Mouse (Mus musculus) forebrain, embryonic 16.5 days (tissue): ENCODE data around the gene Flt1. TPM values are rescaled to one million over a fixed set of nuclear protein-coding genes. Genes with fewer than 3 reads are reported as not detected.

Experiments
- ATAC-seq: fragments of 200-750 bp; cut with Nextera tagmentation; 2 replicates; pipeline ENCODE4 v1.8.0; 2017; ENCODE audit warnings: mild to moderate bottlenecking, moderate library complexity
- H3K27ac ChIP-seq: fragments of 300-500 bp; sonication (generic); 2 replicates; pipeline ENCODE4 v1.5.1; 2014; ENCODE audit warnings: low read length, control low read depth
- H3K27me3 ChIP-seq: fragments of 300-500 bp; sonication (generic); replicated peaks from 2 replicates; pipeline ENCODE4 v1.6.1; 2014; ENCODE audit warnings: low read length; ENCODE audit not compliant: control insufficient read depth, insufficient read depth
- H3K36me3 ChIP-seq: fragments of 300-500 bp; sonication (generic); 2 replicates; pipeline ENCODE4 v1.6.1; 2014; ENCODE audit not compliant: control insufficient read depth, insufficient read depth
- H3K4me1 ChIP-seq: fragments of 300-500 bp; sonication (generic); replicated peaks from 2 replicates; pipeline ENCODE4 v1.6.1; 2014; ENCODE audit warnings: low read length; ENCODE audit not compliant: control insufficient read depth, insufficient read depth
- H3K4me2 ChIP-seq: fragments of 300-500 bp; sonication (generic); 2 replicates; pipeline ENCODE4 v1.6.1; 2014; ENCODE audit warnings: mild to moderate bottlenecking, low read length, control low read depth
- H3K4me3 ChIP-seq: fragments of 300-500 bp; sonication (generic); replicated peaks from 2 replicates; pipeline ENCODE4 v1.5.1; 2014; ENCODE audit warnings: mild to moderate bottlenecking, low read length, control low read depth
- H3K9ac ChIP-seq: fragments of 300-500 bp; sonication (generic); replicated peaks from 2 replicates; pipeline ENCODE4 v1.6.1; 2014; ENCODE audit warnings: low read depth, low read length, control low read depth
- H3K9me3 ChIP-seq: fragments of 300-500 bp; sonication (generic); 2 replicates; pipeline ENCODE4 v1.6.1; 2016; ENCODE audit warnings: low read length; ENCODE audit not compliant: control insufficient read depth
- WGBS: fragments of 180-500 bp; shearing (Covaris S2); extraction: QIAGEN DNeasy Blood & Tissue Kit; methylation state at CpG from one replicate; pipeline ENCODE4 v1.1.7; 2014; 5-methylcytosine and 5-hydroxymethylcytosine counted together
- polyA plus RNA-seq: library from polyadenylated mRNA; unstranded; fragments of >200 nt; fragmentation: Nextera tagmentation; extraction: Ambion mirVana; gene quantifications from 2 replicates; pipeline ENCODE4 v1.2.1, GENCODE M21; 2015

Flt1 gene
- polyA plus RNA-seq, 1 experiment from 2014 or later = 13.0 TPM

DNA sequence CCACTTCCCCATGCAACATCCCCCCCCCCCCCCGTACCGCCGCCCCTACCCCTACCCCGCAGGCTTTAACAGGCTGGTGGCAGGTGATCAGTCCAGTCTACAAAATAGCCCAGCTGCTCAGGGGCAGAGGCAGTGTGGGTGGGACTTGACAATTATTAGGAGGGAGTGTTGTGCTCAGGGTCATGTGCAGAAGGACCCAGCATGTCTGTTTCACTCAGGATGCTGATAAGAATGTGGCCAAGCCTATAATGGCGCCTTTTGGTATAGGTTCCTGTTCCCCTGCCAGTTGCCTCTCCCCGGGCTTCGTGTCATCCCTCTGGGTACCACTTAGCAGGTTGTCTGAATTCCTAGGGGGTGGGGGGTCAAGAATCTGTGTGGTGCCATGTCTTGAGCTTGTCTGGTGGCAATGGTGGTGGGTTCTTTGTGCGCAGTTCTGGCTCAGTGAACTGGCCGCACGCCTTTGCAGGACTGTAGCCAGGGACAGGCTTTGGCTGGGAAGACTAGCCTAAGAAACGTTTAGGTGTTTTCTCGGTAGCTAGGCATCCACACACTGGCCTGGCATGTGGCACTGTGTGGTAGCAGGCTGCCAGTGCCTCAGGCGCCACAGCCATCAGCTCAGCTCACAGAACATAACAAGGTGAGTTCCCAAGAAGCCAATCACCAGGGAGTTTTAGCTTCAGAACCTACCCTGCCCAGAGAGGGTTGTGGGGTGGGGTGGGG lies 118.4 kb downstream of the Flt1 start:
- H3K27ac ChIP-seq = no peak overlapping the region
- no peak for ATAC-seq
- H3K36me3 ChIP-seq = no peaks in the 10 kb centered on the region
- no peaks in the 10 kb centered on the region for H3K4me1 ChIP-seq
- no peaks in the 10 kb centered on the region for H3K27me3 ChIP-seq
- no peaks in the 10 kb centered on the region for H3K9me3 ChIP-seq
- H3K4me2 ChIP-seq = no peak overlapping the region
- no peak overlapping the region for H3K9ac ChIP-seq
- WGBS = 75% methylated on average over 13 of the region's 13 CpGs
- no peak overlapping the region for H3K4me3 ChIP-seq

DNA sequence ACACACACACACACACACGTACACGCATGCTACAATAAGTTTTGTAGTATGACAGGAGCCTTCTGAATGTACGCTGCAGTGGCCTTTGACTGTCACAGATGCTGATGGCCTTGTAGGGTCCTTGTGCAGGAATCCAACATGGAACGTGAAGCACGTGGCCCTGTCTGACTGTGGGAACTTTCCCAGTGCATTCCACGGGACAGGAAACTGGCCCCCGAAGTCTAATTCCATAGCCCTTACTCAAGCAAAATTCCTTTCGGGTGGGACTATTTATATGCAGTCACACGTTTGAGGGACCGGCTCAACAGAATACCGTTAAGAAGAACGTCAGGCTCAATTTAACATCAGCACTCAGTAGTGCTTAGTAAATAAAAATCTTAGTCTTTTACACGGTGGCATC lies 119.1 kb downstream of the Flt1 start:
- H3K9ac ChIP-seq = no peak overlapping the region
- no peak overlapping the region for H3K4me2 ChIP-seq
- no peaks in the 10 kb centered on the region for H3K9me3 ChIP-seq
- no peaks in the 10 kb centered on the region for H3K36me3 ChIP-seq
- no peak for ATAC-seq
- 87% methylated on average over 13 of the region's 13 CpGs for WGBS
- no peak overlapping the region for H3K4me3 ChIP-seq
- no peaks in the 10 kb centered on the region for H3K27me3 ChIP-seq
- no peaks in the 10 kb centered on the region for H3K4me1 ChIP-seq
- no peak overlapping the region for H3K27ac ChIP-seq

DNA sequence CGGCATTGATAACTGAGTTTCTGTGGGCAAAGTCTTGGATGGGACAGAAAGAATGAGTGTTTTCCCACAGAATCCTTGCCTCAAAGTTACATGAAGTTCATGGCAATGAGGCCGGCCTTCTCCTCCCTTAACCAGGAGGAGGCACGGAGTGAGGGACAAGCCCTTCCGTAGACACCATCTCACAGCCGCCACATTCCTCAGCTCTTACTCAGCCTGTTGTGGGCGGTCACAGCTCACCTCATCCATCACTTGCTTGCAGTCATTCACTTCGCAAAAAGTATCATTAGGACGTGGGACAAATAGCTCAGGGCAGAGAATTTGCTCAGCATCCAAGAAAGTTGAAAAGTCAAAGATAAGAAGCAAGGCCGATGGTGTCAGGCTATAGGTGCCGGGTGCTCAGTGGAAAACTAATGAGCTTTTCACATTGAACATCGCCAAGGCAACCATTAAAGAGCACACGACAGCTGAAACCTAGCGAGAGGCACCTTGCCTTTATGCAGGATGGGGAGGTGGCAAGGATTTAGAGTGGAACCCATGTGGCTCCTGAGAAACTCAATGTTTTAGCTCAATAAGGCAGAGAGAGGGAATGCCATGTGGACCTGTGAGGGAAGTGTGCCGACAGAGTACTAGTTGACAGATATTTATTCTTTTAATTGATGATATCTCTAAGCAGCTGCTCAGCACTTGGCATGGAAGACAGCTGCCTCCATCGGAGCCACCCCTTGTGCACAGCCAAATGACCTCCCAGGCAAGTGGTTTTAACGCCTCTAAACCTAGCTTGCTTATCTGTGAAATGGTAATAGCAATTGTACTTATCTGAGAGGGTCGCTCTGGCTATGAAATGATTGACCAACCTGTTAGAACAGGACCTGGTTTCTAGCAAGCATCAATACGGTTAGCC lies 124.1 kb downstream of the Flt1 start:
- Histone ChIP-seq H3K9me3 (no peaks in the 10 kb centered on the region), H3K4me1 (no peaks in the 10 kb centered on the region), H3K4me3 (no peak overlapping the region), H3K4me2 (no peak overlapping the region), H3K36me3 (no peaks in the 10 kb centered on the region), H3K27ac (no peak overlapping the region), H3K27me3 (no peaks in the 10 kb centered on the region), H3K9ac (no peak overlapping the region)
- 79% methylated on average over 18 of the region's 18 CpGs for WGBS
- ATAC-seq = no peak

DNA sequence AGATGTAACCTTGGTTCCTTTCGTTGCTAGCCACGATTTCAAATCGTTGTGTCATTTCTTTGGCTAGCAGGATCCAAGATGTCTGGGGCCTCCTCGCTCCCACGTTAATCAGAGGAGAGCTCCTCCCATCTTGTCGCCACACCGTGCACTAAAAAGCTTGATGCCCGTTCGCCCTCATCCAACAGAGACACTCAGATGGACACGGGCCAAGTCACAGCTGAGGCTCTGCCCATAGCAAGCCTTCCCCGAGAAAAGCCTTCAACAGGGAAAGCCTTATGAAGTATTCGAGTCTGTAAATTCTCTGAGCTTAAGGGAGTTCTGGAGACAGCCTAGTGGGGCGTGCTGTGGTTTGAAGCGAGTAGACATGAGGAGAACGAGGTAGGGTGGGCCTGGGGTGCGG lies 128.0 kb downstream of the Flt1 start:
- Histone ChIP-seq H3K36me3 (no peaks in the 10 kb centered on the region), H3K9me3 (no peaks in the 10 kb centered on the region), H3K4me3 (no peak overlapping the region), H3K4me2 (no peak overlapping the region), H3K9ac (no peak overlapping the region), H3K4me1 (no peaks in the 10 kb centered on the region), H3K27ac (no peak overlapping the region), H3K27me3 (no peaks in the 10 kb centered on the region)
- ATAC-seq = no peak
- WGBS = 53% methylated on average over 16 of the region's 16 CpGs

DNA sequence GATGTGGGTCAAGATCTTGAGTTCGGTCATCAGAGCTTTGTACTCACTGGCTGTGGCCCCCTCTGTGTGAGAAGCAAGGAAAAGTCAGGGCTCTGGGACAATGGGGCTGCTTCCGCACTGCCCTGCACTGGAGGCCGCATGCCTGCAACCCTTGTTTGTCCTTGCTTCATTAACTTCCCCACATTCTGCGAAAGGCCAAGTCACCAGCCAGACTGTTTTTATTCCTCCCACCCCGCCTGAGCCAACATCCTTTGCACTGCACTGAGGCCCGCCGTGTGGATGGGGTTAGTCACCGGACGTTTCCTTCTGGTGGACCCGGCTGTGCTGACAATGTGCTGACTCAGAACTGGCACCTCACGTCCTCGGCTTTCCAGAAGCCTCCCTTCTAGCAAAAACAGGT lies 136.0 kb downstream of the Flt1 start:
- H3K27ac ChIP-seq = no peak overlapping the region
- 70% methylated on average over 12 of the region's 12 CpGs for WGBS
- H3K27me3 ChIP-seq = no peaks in the 10 kb centered on the region
- H3K4me2 ChIP-seq = no peak overlapping the region
- H3K36me3 ChIP-seq = no peaks in the 10 kb centered on the region
- no peak overlapping the region for H3K4me3 ChIP-seq
- no peak for ATAC-seq
- no peaks in the 10 kb centered on the region for H3K4me1 ChIP-seq
- H3K9ac ChIP-seq = no peak overlapping the region
- H3K9me3 ChIP-seq = no peaks in the 10 kb centered on the region

DNA sequence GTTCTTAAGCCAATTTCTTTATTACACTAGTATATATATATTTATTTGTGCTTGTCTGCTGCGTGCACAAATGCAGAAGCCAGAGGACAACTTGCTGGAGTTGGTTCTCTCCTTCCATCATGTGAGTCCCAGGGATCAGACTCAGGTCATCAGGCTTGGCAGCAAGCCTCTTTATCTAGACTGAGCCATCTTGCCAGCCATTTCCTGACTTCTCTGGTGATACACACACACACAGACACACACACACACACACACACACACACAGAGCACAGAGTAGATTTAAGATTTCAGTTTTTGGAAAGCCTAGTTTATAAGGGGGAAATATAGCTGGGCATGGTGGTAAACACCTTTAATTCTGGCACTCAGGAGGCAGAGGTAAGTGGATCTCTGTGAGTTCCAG lies 140.7 kb downstream of the Flt1 start:
- no peak overlapping the region for H3K4me2 ChIP-seq
- no peak for ATAC-seq
- H3K27ac ChIP-seq = no peak overlapping the region
- H3K4me1 ChIP-seq = no peaks in the 10 kb centered on the region
- 76% methylated on average over 1 of the region's 1 CpGs for WGBS
- H3K27me3 ChIP-seq = no peaks in the 10 kb centered on the region
- no peaks in the 10 kb centered on the region for H3K36me3 ChIP-seq
- no peak overlapping the region for H3K4me3 ChIP-seq
- no peaks in the 10 kb centered on the region for H3K9me3 ChIP-seq
- no peak overlapping the region for H3K9ac ChIP-seq

DNA sequence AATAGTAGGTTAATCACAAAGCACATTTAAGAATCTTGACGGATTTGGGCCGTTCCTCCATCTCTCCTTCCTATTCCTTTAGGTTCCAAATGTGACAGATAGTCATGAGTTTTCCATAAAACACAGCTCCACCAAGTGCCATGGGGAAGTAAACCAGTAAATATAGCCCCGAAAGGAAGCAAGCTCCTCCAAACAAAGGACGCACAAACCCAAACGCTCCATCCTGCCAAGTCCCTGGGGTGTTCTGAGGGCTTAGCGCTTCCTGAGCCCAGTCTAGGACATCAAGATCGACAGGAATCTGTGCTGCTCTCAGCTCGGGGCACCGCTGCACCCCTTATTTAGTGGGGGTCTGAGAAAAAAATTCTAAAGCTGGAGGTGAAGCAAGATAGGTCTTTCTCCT lies 141.2 kb downstream of the Flt1 start:
- ATAC-seq = no peak
- no peak overlapping the region for H3K27ac ChIP-seq
- no peak overlapping the region for H3K9ac ChIP-seq
- H3K4me3 ChIP-seq = no peak overlapping the region
- H3K4me2 ChIP-seq = no peak overlapping the region
- H3K4me1 ChIP-seq = no peaks in the 10 kb centered on the region
- H3K36me3 ChIP-seq = no peaks in the 10 kb centered on the region
- no peaks in the 10 kb centered on the region for H3K27me3 ChIP-seq
- WGBS = 82% methylated on average over 9 of the region's 9 CpGs
- no peaks in the 10 kb centered on the region for H3K9me3 ChIP-seq

DNA sequence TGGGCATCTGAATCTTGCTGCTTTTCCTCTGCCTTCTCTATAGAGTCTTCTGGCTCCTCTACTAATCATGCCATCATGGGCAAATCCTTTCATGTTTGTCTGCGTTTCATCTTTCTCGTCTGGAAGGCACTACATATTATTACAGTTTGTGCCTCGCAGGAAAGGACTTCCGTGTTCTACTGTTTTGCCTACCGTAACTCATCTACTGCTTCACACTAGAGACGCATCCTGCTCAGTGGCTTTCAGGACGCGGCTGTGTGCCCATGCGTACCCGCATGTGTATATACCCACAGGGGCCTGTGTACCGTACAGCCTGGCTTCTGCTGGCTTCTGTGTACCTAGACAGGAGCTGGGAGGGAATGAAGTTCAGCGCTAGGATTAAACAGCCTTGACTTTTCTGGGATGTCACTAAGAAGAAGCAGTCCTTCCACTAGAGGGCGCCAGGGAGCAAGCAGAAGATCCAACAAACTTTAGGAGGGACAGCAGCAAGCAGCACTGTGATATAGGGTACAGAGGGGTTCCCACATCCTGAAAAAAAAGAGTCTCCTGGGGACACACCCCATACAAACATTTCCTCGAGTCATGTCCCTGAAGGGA lies 142.0 kb downstream of the Flt1 start:
- H3K27me3 ChIP-seq = no peaks in the 10 kb centered on the region
- H3K9me3 ChIP-seq = no peaks in the 10 kb centered on the region
- no peaks in the 10 kb centered on the region for H3K4me1 ChIP-seq
- H3K27ac ChIP-seq = no peak overlapping the region
- H3K9ac ChIP-seq = no peak overlapping the region
- ATAC-seq = peak; percentile 43; the same call in 1 of the 2 replicates
- WGBS = 47% methylated on average over 14 of the region's 14 CpGs
- no peak overlapping the region for H3K4me3 ChIP-seq
- H3K4me2 ChIP-seq = no peak overlapping the region
- no peaks in the 10 kb centered on the region for H3K36me3 ChIP-seq

DNA sequence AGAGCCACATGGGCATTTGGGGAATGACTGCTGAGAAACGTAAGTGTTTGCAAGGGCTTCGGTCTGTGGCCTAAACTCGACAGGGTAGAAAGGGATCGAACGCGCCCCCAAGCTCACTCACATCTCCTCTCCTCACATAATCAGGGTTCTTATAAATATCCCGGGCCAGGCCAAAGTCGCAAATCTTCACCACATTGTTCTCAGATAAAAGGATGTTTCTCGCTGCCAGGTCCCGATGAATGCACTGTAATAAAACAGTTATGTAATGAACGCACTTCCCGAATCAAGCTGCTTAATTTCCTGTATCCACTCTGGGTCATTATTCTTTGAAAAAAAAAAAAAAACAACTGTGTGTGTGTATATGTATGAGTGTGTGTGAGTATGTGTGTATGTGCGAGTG lies 145.6 kb downstream of the Flt1 start:
- no peak overlapping the region for H3K4me3 ChIP-seq
- ATAC-seq = no peak
- WGBS = 81% methylated on average over 13 of the region's 13 CpGs

More for the DNA sequence above, 145.6 kb downstream of the Flt1 start:
- Histone ChIP-seq H3K4me2 (no peak overlapping the region), H3K9me3 (no peaks in the 10 kb centered on the region), H3K4me1 (no peaks in the 10 kb centered on the region), H3K27me3 (no peaks in the 10 kb centered on the region), H3K36me3 (no peaks in the 10 kb centered on the region), H3K27ac (no peak overlapping the region), H3K9ac (no peak overlapping the region)
